ENCODE assay signal across 23 mouse cellular contexts in the genomic region with DNA sequence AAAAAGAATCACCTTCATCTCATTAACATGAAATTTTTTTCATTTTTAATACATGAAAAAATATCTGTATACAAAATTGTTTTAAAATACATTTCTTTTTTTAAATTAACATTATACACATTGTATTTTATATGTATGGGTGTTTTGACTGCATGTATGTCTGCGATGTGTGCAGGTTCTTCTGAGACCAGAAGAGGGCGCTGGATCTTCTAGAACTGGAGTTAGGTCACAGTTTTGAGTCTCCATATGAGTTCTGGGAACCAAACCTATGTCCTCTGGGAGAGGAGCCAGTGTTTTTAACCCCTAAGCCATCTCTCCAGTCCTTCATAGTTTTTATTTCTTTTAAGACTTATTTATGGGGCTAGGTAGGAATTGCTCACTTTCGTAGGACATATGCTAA. TPM values are rescaled to one million over a fixed set of nuclear protein-coding genes. Genes with fewer than 3 reads are reported as not detected.
A peak's percentile ranks its signal among the peaks of the same experiment; 100 is the strongest.
DNase-seq lines count a peak whose midpoint lies in the region; ATAC-seq and TF ChIP-seq lines count a peak whose summit lies in the region.
"Had no signal": no experiment of that assay in that cellular context is flagged by ENCODE, and none has a peak within 500 bp of the region (broad histone marks: within the 10 kb centered on the region; RNA-seq: fewer than 3 reads in every experiment).

No protein-coding gene starts in this region.

- H3K27me3 ChIP-seq in midbrain, postnatal 0 days (ENCODE audit: insufficient read depth, low read length), result no peaks in the 10 kb centered on the region
- H3K27me3 ChIP-seq in midbrain, embryonic 13.5 days, result no peaks in the 10 kb centered on the region
- no peaks in the 10 kb centered on the region for H3K27me3 ChIP-seq in stomach, postnatal 0 days (ENCODE audit: control insufficient read depth, insufficient read depth, low read length)
- H3K27me3 ChIP-seq: embryonic facial prominence, embryonic 12.5 days; heart, embryonic 12.5 days; limb, embryonic 15.5 days had no signal

- ATAC-seq in midbrain, postnatal 0 days (ENCODE audit: low FRiP score), result no peak
- no peak for ATAC-seq in midbrain, embryonic 13.5 days
- ATAC-seq in stomach, postnatal 0 days (ENCODE audit: low FRiP score, low TSS enrichment), result no peak
- ATAC-seq: midbrain, embryonic 16.5 days had no signal

- 72% methylated on average over 3 of the region's 3 CpGs for WGBS in midbrain, postnatal 0 days
- WGBS in midbrain, embryonic 13.5 days, result 66% methylated on average over 3 of the region's 3 CpGs
- WGBS in stomach, postnatal 0 days, result 72% methylated on average over 3 of the region's 3 CpGs

- peak; percentile 37 for TF ChIP-seq CTCF in gastrocnemius, adult 2 months (IDR thresholded peaks at IDR 0.05)
- TF ChIP-seq CTCF in layer of hippocampus, adult 2 months (conservative IDR thresholded peaks at IDR 0.05), result peak; percentile 64
- peak; percentile 35 for TF ChIP-seq CTCF in midbrain, postnatal 0 days (IDR thresholded peaks at IDR 0.05)
- TF ChIP-seq CTCF in stomach, postnatal 0 days (IDR thresholded peaks at IDR 0.05; ENCODE audit: low read depth), result peak; percentile 46

- no peak for TF ChIP-seq EP300 in stomach, postnatal 0 days (optimal IDR thresholded peaks at IDR 0.05)

- no peak for DNase-seq in gastrocnemius, adult 2 months
- no peak for DNase-seq in gastrocnemius, adult 18-20 months (ENCODE audit: low spot score)
- DNase-seq in layer of hippocampus, adult 2 months (ENCODE audit: low spot score in 2 of 2), result no peak
- no peak for DNase-seq in layer of hippocampus, postnatal 10 days (ENCODE audit: low spot score in 2 of 2)
- DNase-seq in midbrain, postnatal 0 days (ENCODE audit: low spot score), result no peak
- no peak for DNase-seq in stomach, postnatal 0 days (ENCODE audit: low spot score)
- no peak for DNase-seq in urinary bladder, postnatal 10 days (ENCODE audit: low spot score)
- DNase-seq: adrenal gland, adult 8-10 months; gastrocnemius, postnatal 10 days; heart, adult 11 months; heart, postnatal 36 days; left cerebral cortex, postnatal 4 days; lung, adult 18-20 months; lung, postnatal 4 days; right cerebral cortex, adult 18-20 months; right cerebral cortex, postnatal 4 days; thymus, postnatal 4 days had no signal

- intact Hi-C loops in gastrocnemius, adult 2 months (cut with DNase I), result no loop called here

- no peak overlapping the region for H3K9ac ChIP-seq in midbrain, postnatal 0 days (replicated peaks; ENCODE audit: low read length, poor library complexity, severe bottlenecking)
- no peak overlapping the region for H3K9ac ChIP-seq in midbrain, embryonic 13.5 days (replicated peaks)
- H3K9ac ChIP-seq in stomach, postnatal 0 days (ENCODE audit: low read length), result no peak overlapping the region
- H3K9ac ChIP-seq: embryonic facial prominence, embryonic 12.5 days; heart, embryonic 12.5 days; hindbrain, embryonic 14.5 days; limb, embryonic 15.5 days had no signal

- H3K27ac ChIP-seq in gastrocnemius, adult 2 months, result no peak overlapping the region
- H3K27ac ChIP-seq in layer of hippocampus, adult 2 months, result no peak overlapping the region
- H3K27ac ChIP-seq in midbrain, postnatal 0 days (ENCODE audit: low read depth, low read length), result no peak overlapping the region
- no peak overlapping the region for H3K27ac ChIP-seq in midbrain, embryonic 13.5 days
- H3K27ac ChIP-seq in stomach, postnatal 0 days (replicated peaks), result no peak overlapping the region
- H3K27ac ChIP-seq: embryonic facial prominence, embryonic 12.5 days; hindbrain, embryonic 14.5 days; limb, embryonic 15.5 days had no signal

- H3K4me3 ChIP-seq in gastrocnemius, adult 2 months, result no peak overlapping the region
- no peak overlapping the region for H3K4me3 ChIP-seq in layer of hippocampus, adult 2 months
- no peak overlapping the region for H3K4me3 ChIP-seq in midbrain, postnatal 0 days (ENCODE audit: low read depth, low read length)
- H3K4me3 ChIP-seq in midbrain, embryonic 13.5 days (replicated peaks), result no peak overlapping the region
- no peak overlapping the region for H3K4me3 ChIP-seq in stomach, postnatal 0 days (ENCODE audit: low read depth, low read length)
- H3K4me3 ChIP-seq: embryonic facial prominence, embryonic 12.5 days; heart, embryonic 12.5 days; limb, embryonic 15.5 days had no signal

- H3K4me2 ChIP-seq in midbrain, postnatal 0 days (ENCODE audit: low read depth, low read length, poor library complexity, severe bottlenecking), result no peak overlapping the region
- H3K4me2 ChIP-seq in midbrain, embryonic 13.5 days (replicated peaks), result no peak overlapping the region
- no peak overlapping the region for H3K4me2 ChIP-seq in stomach, postnatal 0 days (replicated peaks; ENCODE audit: low read depth)
- H3K4me2 ChIP-seq: embryonic facial prominence, embryonic 12.5 days; heart, embryonic 12.5 days; hindbrain, embryonic 14.5 days; limb, embryonic 15.5 days had no signal

- H3K9me3 ChIP-seq in midbrain, postnatal 0 days (ENCODE audit: low read length), result no peaks in the 10 kb centered on the region
- H3K9me3 ChIP-seq in midbrain, embryonic 13.5 days, result no peaks in the 10 kb centered on the region
- no peaks in the 10 kb centered on the region for H3K9me3 ChIP-seq in stomach, postnatal 0 days (ENCODE audit: control insufficient read depth, low read length)
- H3K9me3 ChIP-seq: embryonic facial prominence, embryonic 12.5 days; heart, embryonic 12.5 days; limb, embryonic 15.5 days had no signal

- peaks cover 2% of the 10 kb centered on the region; the same call in 1 of the 2 replicates for H3K36me3 ChIP-seq in midbrain, postnatal 0 days (ENCODE audit: insufficient read depth, low read length)
- no peaks in the 10 kb centered on the region for H3K36me3 ChIP-seq in midbrain, embryonic 13.5 days
- H3K36me3 ChIP-seq in stomach, postnatal 0 days (ENCODE audit: control insufficient read depth, insufficient read depth, low read length), result no peaks in the 10 kb centered on the region
- H3K36me3 ChIP-seq: embryonic facial prominence, embryonic 12.5 days had no signal

- no peaks in the 10 kb centered on the region for H3K4me1 ChIP-seq in midbrain, postnatal 0 days (ENCODE audit: insufficient read depth, low read length)
- no peaks in the 10 kb centered on the region for H3K4me1 ChIP-seq in midbrain, embryonic 13.5 days (replicated peaks)
- no peaks in the 10 kb centered on the region for H3K4me1 ChIP-seq in stomach, postnatal 0 days (replicated peaks; ENCODE audit: control insufficient read depth, insufficient read depth)
- H3K4me1 ChIP-seq: embryonic facial prominence, embryonic 12.5 days; limb, embryonic 15.5 days had no signal

RNA-seq across cellular contexts. Expression of a gene that starts 20.5 kb away (rescaled TPM):
- total RNA-seq in gastrocnemius, adult 2 months (2021), result 1 to 10 TPM; 5.9 to 7.3 TPM
- total RNA-seq in gastrocnemius, adult 18-20 months (2021), result 1 to 10 TPM; 4.3 to 6.5 TPM
- total RNA-seq in layer of hippocampus, adult 2 months (2021), result 100 to 1,000 TPM; 167 to 175 TPM
- 100 to 1,000 TPM; 141 to 142 TPM for total RNA-seq in layer of hippocampus, postnatal 10 days (2021)
- 98.6 and 135 TPM in 2 replicates for total RNA-seq in midbrain, postnatal 0 days (2014; rRNA removed)
- polyA plus RNA-seq in midbrain, postnatal 0 days (2015; fragmentation: Nextera tagmentation; extraction: Ambion mirVana), result 76.1 and 76.3 TPM in 2 replicates
- polyA plus RNA-seq in midbrain, embryonic 13.5 days (2015; fragmentation: Nextera tagmentation; extraction: Ambion mirVana), result 12.6 and 13.4 TPM in 2 replicates
- polyA plus RNA-seq in stomach, postnatal 0 days (2015; fragmentation: Nextera tagmentation; extraction: Ambion mirVana), result 8.4 and 8.9 TPM in 2 replicates

RNA-seq across cellular contexts. Expression of a gene that starts 20.7 kb away (rescaled TPM):
- total RNA-seq in gastrocnemius, adult 2 months (2021), result 10 to 100 TPM; 24.2 to 28.2 TPM
- total RNA-seq in gastrocnemius, adult 18-20 months (2021), result 10 to 100 TPM; 24.8 to 46.2 TPM
- total RNA-seq in layer of hippocampus, adult 2 months (2021), result 10 to 100 TPM; 55.1 to 58.2 TPM
- 10 to 100 TPM; 50.3 to 52.9 TPM for total RNA-seq in layer of hippocampus, postnatal 10 days (2021)
- total RNA-seq in midbrain, postnatal 0 days (2014; rRNA removed), result 52.9 and 65.5 TPM in 2 replicates
- polyA plus RNA-seq in midbrain, postnatal 0 days (2015; fragmentation: Nextera tagmentation; extraction: Ambion mirVana), result 24.3 and 27.2 TPM in 2 replicates
- polyA plus RNA-seq in midbrain, embryonic 13.5 days (2015; fragmentation: Nextera tagmentation; extraction: Ambion mirVana), result 12.2 and 12.4 TPM in 2 replicates
- polyA plus RNA-seq in stomach, postnatal 0 days (2015; fragmentation: Nextera tagmentation; extraction: Ambion mirVana), result 7.6 and 8.3 TPM in 2 replicates

Comparison
In these comparisons a context has a peak if more than half of its experiments do, and no peak if none do; other contexts are left out.
1. RNA of a gene that starts 20.5 kb away (total RNA-seq): 167 to 175 TPM in layer of hippocampus, adult 2 months, 141 to 142 TPM in layer of hippocampus, postnatal 10 days and 98.6 to 135 TPM in midbrain, postnatal 0 days; 5.9 to 7.3 TPM in gastrocnemius, adult 2 months and 4.3 to 6.5 TPM in gastrocnemius, adult 18-20 months; every median in the first group is over 10 times any median in the second.
2. Peak in every context shown above with its lines, with median percentiles within 50 percentile points of each other: CTCF ChIP-seq.